Mouse (Mus musculus) monocyte, adult 5-6 weeks (primary cell): ENCODE data around the gene Olfr1247. TPM values are rescaled to one million over a fixed set of nuclear protein-coding genes. Genes with fewer than 3 reads are reported as not detected.
"Not testable (repeated sequence)": the region's sequence is repeated elsewhere in the genome, so short reads cannot be mapped to it uniquely, and the experiment has no call there.

Source experiments
- ATAC-seq: fragments of 153-309, 156-312 bp; replicated peaks from 2 replicates; pipeline ENCODE4 v1.8.0; 2017; ENCODE audit warnings: mild to moderate bottlenecking; ENCODE audit not compliant: low TSS enrichment, insufficient number of reproducible peaks, severe bottlenecking, poor library complexity, low FRiP score
- total RNA-seq: library from RNA; stranded (forward); fragments of 200-1000, 200-491, 200-594 nt; gene quantifications from 3 replicates; pipeline ENCODE4 v1.2.3, GENCODE M21; 2017

The Olfr1247 gene
- 0.32 TPM in 1 of 3 replicates, not detected in the others for total RNA-seq

GRCm38 (mm10) chr2:89614030-89614429, at the start of gene Olfr1247:
Gene Olfr1247, minus strand, starts transcription at chr2:89614130.
- no peak for ATAC-seq

DNA sequence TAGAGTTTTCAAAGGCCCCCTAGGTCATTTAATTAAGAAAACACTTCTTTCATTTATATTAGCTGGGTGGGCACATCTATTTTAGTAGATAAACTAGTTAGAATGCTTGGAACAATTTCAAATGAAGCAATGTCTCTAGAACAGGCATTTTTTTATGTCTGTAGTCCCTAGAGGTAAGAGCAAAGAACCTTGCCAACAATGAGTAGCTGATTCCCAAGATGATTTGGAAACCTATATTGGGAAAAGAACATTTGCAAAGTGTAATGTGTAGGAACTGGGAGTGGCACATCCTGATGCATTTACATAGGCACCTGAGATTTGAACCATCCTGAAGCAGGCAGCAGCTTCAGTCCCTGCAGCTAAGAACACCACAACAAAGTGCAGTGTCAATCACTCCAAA, 47.4 kb upstream of the Olfr1247 start, which contains the start of gene Olfr1250:
Olfr1250 (minus strand) TSS at position 101 of the 400 bp plus-strand sequence.
- no peak for ATAC-seq

DNA sequence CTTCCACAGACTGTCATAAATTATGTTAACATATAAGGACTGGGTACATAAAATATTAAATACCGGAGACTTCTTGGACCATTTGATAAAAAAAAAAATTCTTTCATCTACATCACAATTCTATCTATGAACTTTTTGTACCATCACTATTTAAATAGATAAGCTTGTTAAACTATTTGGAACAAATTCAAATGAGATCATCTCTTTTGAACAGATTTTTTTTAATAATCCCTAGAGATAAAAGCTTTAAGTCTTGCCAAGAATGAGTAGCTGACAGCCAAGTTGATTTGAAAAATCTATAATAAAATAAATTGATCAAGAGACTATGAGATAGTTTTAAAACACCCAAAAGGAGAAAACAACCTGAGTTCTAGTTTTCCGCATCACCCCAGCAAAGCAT, 21.0 kb upstream of the Olfr1247 start, which contains the start of gene Olfr1249:
Olfr1249 (minus strand) TSS at position 101 of the 400 bp plus-strand sequence.
- no peak for ATAC-seq

GRCm38 (mm10) chr2:89618145-89618544, 4.2 kb upstream of the Olfr1247 start, which contains the start of gene Olfr1248:
Gene Olfr1248, minus strand, starts transcription at chr2:89618245.
- ATAC-seq, result not testable (repeated sequence)

DNA sequence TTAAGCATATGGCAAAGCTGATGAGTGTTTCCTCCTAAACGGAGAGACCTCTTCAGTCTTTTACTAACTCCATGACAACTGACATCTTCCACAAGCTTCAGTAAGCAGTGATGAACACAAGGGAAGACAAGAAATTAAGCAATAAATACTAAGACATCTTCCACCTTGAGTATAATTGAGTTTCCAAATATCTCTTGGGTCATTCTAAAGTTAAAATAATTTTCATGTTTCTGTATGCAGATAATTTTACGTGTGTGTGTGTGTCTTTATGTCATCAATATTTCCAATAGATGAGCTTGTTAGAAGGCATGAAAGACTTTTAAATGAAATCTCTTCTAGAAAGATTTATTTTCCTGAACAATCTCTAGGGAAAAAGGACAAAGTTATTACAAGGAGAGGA, 20.9 kb downstream of the Olfr1247 start, which contains the start of gene Olfr1246:
Olfr1246 (minus strand) TSS at position 101 of the 400 bp plus-strand sequence.
- no peak for ATAC-seq

GRCm38 (mm10) chr2:89578347-89578746, 35.6 kb downstream of the Olfr1247 start, which contains the start of gene Olfr1245:
Gene Olfr1245, minus strand, starts transcription at chr2:89578447.
- ATAC-seq, result no peak

- not testable (repeated sequence) for ATAC-seq
These were observed 51.2 kb downstream of the Olfr1247 start for GRCm38 (mm10) chr2:89562706-89563105.

Other genes starting within 250 kb of the Olfr1247 start
- not detected in 3 replicates for gene Olfr1234, start 249.3 kb downstream of the Olfr1247 start, total RNA-seq
- gene Olfr1238, start 204.5 kb downstream of the Olfr1247 start, total RNA-seq, result not detected in 3 replicates
- gene Olfr1239, start 193.7 kb downstream of the Olfr1247 start, total RNA-seq, result not detected in 3 replicates
- gene Olfr1240, start 171.1 kb downstream of the Olfr1247 start, total RNA-seq, result not detected in 3 replicates
- not detected in 3 replicates for gene Olfr1241, start 127.0 kb downstream of the Olfr1247 start, total RNA-seq
- gene Olfr1242, start 115.8 kb downstream of the Olfr1247 start, total RNA-seq, result not detected in 3 replicates
- gene Olfr1243, start 82.6 kb downstream of the Olfr1247 start, total RNA-seq, result not detected in 3 replicates
- gene Olfr1245, start 35.7 kb downstream of the Olfr1247 start, total RNA-seq, result not detected in 3 replicates
- gene Olfr1246, start 21.0 kb downstream of the Olfr1247 start, total RNA-seq, result 0.10 TPM in 2 of 3 replicates, not detected in the other
- not detected in 3 replicates for gene Olfr1248, start 4.1 kb upstream of the Olfr1247 start, total RNA-seq
- gene Olfr1249, start 20.9 kb upstream of the Olfr1247 start, total RNA-seq, result not detected in 3 replicates
- gene Olfr1250, start 47.3 kb upstream of the Olfr1247 start, total RNA-seq, result 0.10 TPM in 1 of 3 replicates, not detected in the others
- gene Olfr1251, start 57.8 kb upstream of the Olfr1247 start, total RNA-seq, result not detected in 3 replicates
- gene Olfr1252, start 110.9 kb upstream of the Olfr1247 start, total RNA-seq, result not detected in 3 replicates
- gene Olfr1253, start 143.0 kb upstream of the Olfr1247 start, total RNA-seq, result not detected in 3 replicates
- not detected in 3 replicates for gene Olfr1254, start 179.5 kb upstream of the Olfr1247 start, total RNA-seq
- not detected in 3 replicates for gene Olfr1255, start 197.9 kb upstream of the Olfr1247 start, total RNA-seq
- not detected in 3 replicates for gene Olfr1256, start 227.4 kb upstream of the Olfr1247 start, total RNA-seq
- not detected in 3 replicates for gene Olfr48, start 234.1 kb upstream of the Olfr1247 start, total RNA-seq